7 mouse cellular contexts compared by ENCODE assay signal in genomic region chr17:6572202-6572601, GRCm38 (mm10). TPM values are rescaled to one million over a fixed set of nuclear protein-coding genes. Genes with fewer than 3 reads are reported as not detected.
DNase-seq lines count a peak whose midpoint lies in the region; ATAC-seq and TF ChIP-seq lines count a peak whose summit lies in the region.
"Not testable (repeated sequence)": the region's sequence is repeated elsewhere in the genome, so short reads cannot be mapped to it uniquely, and the experiment has no call there.

No protein-coding gene starts in this region.

- in situ Hi-C loops in Patski (cut with MboI; ENCODE audit: low pct_unique_long_range_greater_than_20kb): not testable (repeated sequence)

- CTCF ChIA-PET in Patski (lab: Charles Lee): not testable (repeated sequence)

- H3K4me2 ChIP-seq in hindbrain, postnatal 0 days (ENCODE audit: low read depth, low read length); limb, embryonic 15.5 days; stomach, postnatal 0 days (replicated peaks; ENCODE audit: low read depth): not testable (repeated sequence)

- H3K4me1 ChIP-seq in hindbrain, postnatal 0 days (ENCODE audit: insufficient read depth, low read length); limb, embryonic 15.5 days; stomach, postnatal 0 days (replicated peaks; ENCODE audit: control insufficient read depth, insufficient read depth): not testable (repeated sequence)

- peak; percentile 16 for ATAC-seq in Patski
- ATAC-seq in hindbrain, postnatal 0 days: not testable (repeated sequence)
- 0 out of 2 replicates have a peak, but pooled peaks have one; percentile 35 for ATAC-seq in limb, embryonic 15.5 days (ENCODE audit: insufficient number of reproducible peaks, low FRiP score, low TSS enrichment, low read depth)
- peak; percentile 57 for ATAC-seq in megakaryocyte progenitor cell, adult 5-6 weeks (replicated peaks; ENCODE audit: poor library complexity)
- ATAC-seq in stomach, postnatal 0 days (ENCODE audit: low FRiP score, low TSS enrichment): peak; percentile 49; the same call in 1 of the 2 replicates

- TF ChIP-seq CTCF in Patski (IDR thresholded peaks at IDR 0.05); hindbrain, postnatal 0 days (IDR thresholded peaks at IDR 0.05; ENCODE audit: low read depth); stomach, postnatal 0 days (IDR thresholded peaks at IDR 0.05; ENCODE audit: low read depth): not testable (repeated sequence)

- POLR2A ChIA-PET in Patski (lab: Charles Lee): not testable (repeated sequence)

- not testable (repeated sequence) for H3K27me3 ChIP-seq in Patski; hindbrain, postnatal 0 days (ENCODE audit: insufficient read depth, low read length); limb, embryonic 15.5 days; stomach, postnatal 0 days (ENCODE audit: control insufficient read depth, insufficient read depth, low read length)

- DNase-seq in ES-CJ7 (ENCODE audit: low read depth, low spot score): peak; percentile 21
- not testable (repeated sequence) for DNase-seq in Patski (ENCODE audit: low read depth, low spot score)
- DNase-seq in embryo, embryonic 11 days: peak; percentile 2
- DNase-seq in hindbrain, postnatal 0 days (ENCODE audit: low spot score): peak; percentile 1
- peak; percentile 22 for DNase-seq in stomach, postnatal 0 days (ENCODE audit: low spot score)

- no CpG with 5 or more reads among the region's 1 CpGs for WGBS in hindbrain, postnatal 0 days
- no CpG with 5 or more reads among the region's 1 CpGs for WGBS in limb, embryonic 15.5 days
- WGBS in stomach, postnatal 0 days: no CpG with 5 or more reads among the region's 1 CpGs

- H3K4me3 ChIP-seq in hindbrain, postnatal 0 days (ENCODE audit: low read length); limb, embryonic 15.5 days; stomach, postnatal 0 days (ENCODE audit: low read depth, low read length): not testable (repeated sequence)

- TF ChIP-seq EP300 in stomach, postnatal 0 days (optimal IDR thresholded peaks at IDR 0.05): not testable (repeated sequence)

- H3K9ac ChIP-seq in hindbrain, postnatal 0 days (replicated peaks; ENCODE audit: low read length); limb, embryonic 15.5 days; stomach, postnatal 0 days (ENCODE audit: low read length): not testable (repeated sequence)

- H3K36me3 ChIP-seq in hindbrain, postnatal 0 days (ENCODE audit: insufficient read depth, low read length); limb, embryonic 15.5 days; stomach, postnatal 0 days (ENCODE audit: control insufficient read depth, insufficient read depth, low read length): not testable (repeated sequence)

- H3K27ac ChIP-seq in hindbrain, postnatal 0 days; limb, embryonic 15.5 days; stomach, postnatal 0 days (replicated peaks): not testable (repeated sequence)

- H3K9me3 ChIP-seq in hindbrain, postnatal 0 days (ENCODE audit: low read length); limb, embryonic 15.5 days; stomach, postnatal 0 days (ENCODE audit: control insufficient read depth, low read length): not testable (repeated sequence)

RNA-seq across cellular contexts. Expression of gene Dynlt1c, which starts 29.3 kb away (rescaled TPM):
- polyA plus RNA-seq in Patski (2021): 10.2 TPM
- total RNA-seq in hindbrain, postnatal 0 days (2014; rRNA removed): 15.4 and 20.5 TPM in 2 replicates
- polyA plus RNA-seq in hindbrain, postnatal 0 days (2015; fragmentation: Nextera tagmentation; extraction: Ambion mirVana): 14.7 and 22.5 TPM in 2 replicates
- polyA plus RNA-seq in limb, embryonic 15.5 days (2015; fragmentation: Nextera tagmentation; extraction: Ambion mirVana): 30.7 and 35.0 TPM in 2 replicates
- 3.9 and 4.7 TPM in 2 replicates for total RNA-seq in megakaryocyte progenitor cell, adult 5-6 weeks (2015)
- 2.4 and 8.0 TPM in 2 replicates for total RNA-seq in megakaryocyte progenitor cell, adult 5-6 weeks (2017)
- polyA plus RNA-seq in stomach, postnatal 0 days (2015; fragmentation: Nextera tagmentation; extraction: Ambion mirVana): 12.6 and 15.5 TPM in 2 replicates
